Mouse (Mus musculus) monocyte, adult 2 months (primary cell): ENCODE measurements around the gene Rpia.
A peak's percentile ranks its signal among the peaks of the same experiment; 100 is the strongest.

Experiments
- DNase-seq, 2 experiments: peaks; one replicate each; pipeline ENCODE4 v3.0.0; 2022; ENCODE audit warnings: low spot score in 2 of 2, low read depth in 1 of 2

Rpia gene

GRCm38 (mm10) chr6:70805820-70806513, 13.9 kb upstream of the Rpia start:
- DNase-seq, result peak in 1 of 2 experiments; percentile 47

GRCm38 (mm10) chr6:70805267-70805666, 13.2 kb upstream of the Rpia start:
- peak in 1 of 2 experiments; percentile 26 for DNase-seq

- peak in 1 of 2 experiments; percentile 9 for DNase-seq
These were observed 12.6 kb upstream of the Rpia start for GRCm38 (mm10) chr6:70804632-70805031.

GRCm38 (mm10) chr6:70797581-70798251, 5.7 kb upstream of the Rpia start:
- DNase-seq, result peak in 1 of 2 experiments; percentile 52

DNA sequence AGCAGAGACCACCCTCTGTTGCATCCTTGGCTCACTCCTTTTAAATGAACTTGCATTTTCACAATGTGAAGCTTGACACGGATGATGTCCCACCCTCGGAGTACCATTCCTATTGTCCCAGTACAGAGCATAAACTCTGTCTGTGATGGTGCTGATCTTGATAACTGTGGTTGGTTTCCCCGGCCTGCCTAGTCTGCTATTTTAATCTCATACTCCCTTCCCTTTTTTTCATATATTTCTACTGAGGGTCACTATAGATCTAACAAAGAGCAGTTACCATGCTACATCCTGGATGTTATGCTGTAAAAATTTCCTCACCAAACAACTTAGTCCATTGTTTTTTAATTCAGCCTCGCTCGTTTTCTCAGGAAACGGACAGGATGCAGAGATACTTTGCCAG, 4.9 kb upstream of the Rpia start:
- no peak for DNase-seq

- DNase-seq, result no peak
These were observed 612 bp upstream of the Rpia start for GRCm38 (mm10) chr6:70792644-70793043.

GRCm38 (mm10) chr6:70790852-70791761, 925 bp downstream of the Rpia start:
- DNase-seq, result no peak

DNA sequence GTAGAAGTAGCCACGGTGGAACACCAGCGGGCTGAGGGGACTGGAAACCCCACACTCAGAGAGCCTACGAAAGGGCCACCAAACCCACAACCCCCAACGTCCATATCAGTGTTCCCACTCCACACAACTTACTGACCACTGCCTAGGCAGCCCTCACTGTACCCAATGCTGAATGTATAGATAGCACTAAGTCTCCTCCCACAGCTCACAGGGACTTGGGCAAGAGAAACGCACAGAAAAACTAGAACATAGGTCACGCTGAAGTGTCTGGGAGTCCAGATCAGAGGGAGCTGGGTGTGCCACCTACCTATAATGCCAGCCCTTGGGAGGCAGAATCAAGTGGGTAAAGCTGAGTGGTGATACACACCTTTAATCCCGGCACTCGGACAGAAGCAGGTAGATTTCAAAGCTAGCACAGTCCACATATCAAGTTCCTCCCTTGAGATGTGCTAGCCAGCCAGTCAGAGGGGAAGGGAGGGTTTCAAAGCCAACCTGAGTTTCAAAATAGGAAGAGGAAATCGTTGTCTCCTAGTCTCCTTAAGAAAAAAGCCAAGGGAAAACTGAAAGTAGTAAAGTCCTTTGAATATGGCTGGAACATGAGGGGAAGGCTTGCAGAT, 1.9 kb downstream of the Rpia start:
- DNase-seq, result no peak

GRCm38 (mm10) chr6:70789134-70789533, 2.9 kb downstream of the Rpia start:
- no peak for DNase-seq

DNA sequence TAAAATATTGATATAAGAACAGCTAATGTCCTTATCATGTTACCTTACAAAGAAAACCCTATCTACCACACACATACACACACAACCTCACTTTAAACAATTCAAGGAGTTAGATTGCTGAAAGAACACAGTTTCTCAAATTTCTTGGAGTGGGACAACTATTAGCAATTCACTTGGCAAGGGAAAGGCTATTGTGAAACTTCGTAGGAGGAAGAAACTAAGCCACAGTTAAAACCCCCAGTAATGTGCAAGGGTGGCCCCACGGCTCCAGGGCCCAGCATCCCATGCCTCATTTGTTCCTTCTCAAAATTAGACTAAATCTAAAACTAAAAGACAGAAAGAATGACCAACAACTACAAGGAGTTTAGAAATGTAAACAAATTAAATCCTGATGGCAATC, 4.5 kb downstream of the Rpia start:
- DNase-seq, result no peak

DNA sequence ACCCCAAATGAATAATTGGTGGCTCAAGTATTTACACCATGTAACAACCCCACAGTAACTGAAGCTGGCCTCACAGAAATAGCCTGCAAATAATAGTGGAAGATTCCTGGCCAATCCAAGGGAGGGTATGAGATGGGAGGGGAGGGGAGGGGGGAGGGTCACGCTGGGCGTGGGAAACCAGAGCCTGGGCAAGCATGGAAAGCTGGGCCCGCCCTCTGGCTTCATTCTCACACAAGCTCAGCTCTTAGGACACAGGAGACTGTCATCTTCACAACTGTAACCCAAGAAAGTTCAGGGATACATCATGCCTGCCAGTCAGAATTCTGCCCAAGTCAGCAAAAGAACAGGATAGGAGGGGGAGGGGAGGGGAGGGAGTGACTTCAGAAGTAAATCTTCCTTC, 6.2 kb downstream of the Rpia start:
- no peak for DNase-seq

GRCm38 (mm10) chr6:70784811-70785210, 7.2 kb downstream of the Rpia start:
- DNase-seq, result no peak

DNA sequence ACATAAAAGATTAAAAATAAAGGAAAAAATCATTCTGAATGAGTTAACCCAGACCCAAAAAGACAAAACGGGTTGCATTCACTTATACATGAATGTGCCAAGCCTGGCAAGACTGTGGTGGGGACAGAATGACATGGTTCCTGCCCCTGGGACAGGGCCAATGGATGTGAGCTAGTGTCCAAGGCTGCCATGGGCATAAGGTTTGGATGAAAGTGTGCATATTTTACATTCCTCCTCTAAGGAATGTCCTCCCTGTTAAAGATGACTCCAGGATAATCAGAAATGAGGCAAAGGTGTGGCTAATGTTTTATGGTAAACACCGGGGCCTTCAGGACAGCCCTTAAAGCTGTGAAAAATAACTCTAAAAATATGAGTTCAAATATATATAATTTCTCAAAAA, 10.7 kb downstream of the Rpia start:
- DNase-seq, result no peak

DNA sequence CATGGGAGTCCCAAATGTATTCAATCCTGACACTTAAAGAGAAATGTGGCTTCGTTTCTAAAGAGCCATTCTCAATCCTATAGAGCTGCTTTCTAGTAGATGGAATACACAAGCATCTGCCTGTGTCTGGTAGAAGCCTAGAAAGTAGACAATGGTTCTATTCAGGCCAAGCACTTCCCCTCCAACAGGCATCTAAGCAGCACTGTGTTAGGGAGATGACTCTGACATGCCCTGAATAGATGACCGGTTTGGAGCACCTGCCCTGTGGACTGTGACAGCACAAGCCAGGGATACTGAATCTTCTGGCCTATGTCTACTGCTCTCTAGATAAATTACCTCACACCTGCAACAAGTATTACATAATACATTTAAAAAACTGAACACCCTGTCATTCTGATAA, 17.7 kb downstream of the Rpia start:
- DNase-seq, result no peak

DNA sequence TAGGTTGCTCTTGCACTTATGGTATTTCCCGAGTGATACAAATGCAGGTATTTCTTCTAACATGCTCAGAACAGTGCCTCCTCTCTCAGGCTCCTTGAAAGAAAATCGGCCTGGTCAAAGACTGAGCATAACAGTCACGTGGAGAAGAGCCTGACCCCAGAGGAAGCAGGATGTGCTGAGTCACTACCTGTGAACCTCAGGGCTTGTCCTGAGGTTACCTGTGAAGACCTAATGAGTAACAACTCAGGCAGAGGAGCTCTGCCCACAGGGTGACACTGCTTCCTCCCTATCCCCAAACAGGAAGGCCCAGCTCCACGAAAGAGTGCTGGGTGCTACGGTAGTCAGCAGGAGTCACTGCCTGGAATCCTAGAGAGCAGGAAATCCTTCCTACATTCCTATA, 18.3 kb downstream of the Rpia start:
- no peak for DNase-seq

- DNase-seq, result peak; percentile 21 to 42
These were observed 23.3 kb downstream of the Rpia start for GRCm38 (mm10) chr6:70768769-70769168.

DNA sequence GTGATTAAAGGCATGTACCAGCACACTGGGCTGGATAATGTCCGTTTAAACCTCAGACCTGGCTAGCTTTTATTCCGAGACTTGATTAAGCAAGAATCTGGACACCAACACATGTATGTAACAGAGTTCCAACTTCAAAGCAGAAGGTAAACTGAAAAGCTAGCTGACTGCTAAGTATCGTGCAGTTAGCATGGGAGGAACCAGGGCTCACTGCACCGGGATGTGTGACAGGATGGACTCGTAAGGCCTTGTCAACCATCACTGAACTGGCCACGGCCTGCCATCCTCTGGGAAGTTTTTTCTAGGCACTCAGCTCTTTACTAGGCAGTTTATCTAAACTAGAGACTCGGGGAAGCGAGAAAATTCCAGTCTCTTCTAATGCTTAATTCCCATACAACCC, 27.0 kb downstream of the Rpia start:
- no peak for DNase-seq

DNA sequence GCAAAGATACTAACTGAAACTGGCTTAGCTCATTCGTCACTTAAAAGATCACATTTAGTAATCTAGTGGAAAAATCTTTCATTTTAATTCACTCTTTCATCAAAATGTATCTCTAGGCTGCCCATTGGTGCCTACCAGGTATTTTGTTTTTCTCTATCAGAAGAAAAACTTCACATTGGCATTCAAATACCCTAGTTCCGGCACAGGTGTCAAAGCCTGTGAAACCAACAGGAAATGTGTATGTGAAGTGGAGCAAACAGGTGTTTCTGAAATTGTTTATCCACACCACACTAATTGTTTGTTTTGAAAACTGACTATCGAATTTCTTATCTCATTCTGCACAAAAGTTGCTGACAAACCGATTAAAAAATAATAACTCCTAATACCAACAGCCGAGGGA, 27.5 kb downstream of the Rpia start:
- no peak for DNase-seq

DNA sequence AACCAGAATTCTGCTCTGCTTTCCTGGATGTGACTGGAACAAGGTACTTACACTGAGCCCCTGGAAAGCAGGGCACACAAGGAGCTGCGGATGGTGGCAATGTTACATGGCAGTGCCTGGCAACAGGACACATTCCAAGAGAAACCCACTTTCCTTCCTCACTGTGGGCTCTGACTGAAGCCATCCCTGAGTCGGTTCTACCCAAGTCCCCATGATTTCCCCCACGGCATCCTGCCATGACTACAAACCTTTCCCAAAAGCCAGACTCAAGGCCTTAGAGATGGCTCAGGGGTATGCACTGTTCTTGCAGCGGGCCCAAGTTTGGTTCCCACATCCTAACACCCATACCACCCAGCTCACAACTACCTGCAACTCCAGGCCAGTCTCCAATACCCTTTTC, 28.2 kb downstream of the Rpia start:
- DNase-seq, result no peak

DNA sequence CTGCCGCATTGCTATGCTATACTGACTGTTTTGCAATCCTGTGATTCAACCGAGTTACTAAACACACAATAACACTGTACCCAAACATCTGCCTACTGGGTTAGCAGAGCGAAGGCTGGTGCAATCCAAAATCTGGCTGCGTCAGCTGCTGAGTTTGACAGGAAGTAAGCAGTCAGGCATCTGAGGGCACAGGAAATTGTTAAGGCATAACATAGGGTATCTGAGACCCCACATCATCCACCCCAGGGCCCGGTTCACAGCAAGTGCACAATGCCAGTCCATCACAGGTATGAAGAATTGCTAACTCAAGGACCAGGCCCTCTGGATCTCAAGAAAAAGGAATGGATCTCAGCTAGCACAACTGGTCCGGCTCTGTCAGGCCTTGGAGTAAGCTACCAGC, 29.4 kb downstream of the Rpia start:
- no peak for DNase-seq

- no peak for DNase-seq
These were observed 31.1 kb downstream of the Rpia start for GRCm38 (mm10) chr6:70760951-70761350.
